Mouse (Mus musculus) stomach, postnatal 0 days (tissue): ENCODE measurements at regions not wholly inside any gene's neighbourhood (a gene's known extent, or its start where the extent isn't known, plus 50 kb on each side); places are given as distances from the start of the nearest gene placed in this dataset.

ENCODE experiments used
- CTCF ChIP-seq: IDR thresholded peaks from 2 replicates; pipeline ENCODE4 v1.5.1; 2016; ENCODE audit warnings: antibody characterized with exemption, low read depth, mild to moderate bottlenecking, moderate library complexity
- EP300 ChIP-seq: optimal IDR thresholded peaks from 2 replicates; pipeline ENCODE3; 2016; ENCODE audit warnings: antibody characterized with exemption

GRCm38 (mm10) chr16:86250021-86250420, 348.4 kb upstream of the Adamts5 start:
- TF ChIP-seq CTCF (no peak), EP300 (no peak)
